Mouse (Mus musculus): ENCODE results near the gene Tlr9. TPM values are rescaled to one million over a fixed set of nuclear protein-coding genes. Genes with fewer than 3 reads are reported as not detected.

The Tlr9 gene
- polyA plus RNA-seq, 1 experiment from 2014 or later: 0.07 TPM

DNA sequence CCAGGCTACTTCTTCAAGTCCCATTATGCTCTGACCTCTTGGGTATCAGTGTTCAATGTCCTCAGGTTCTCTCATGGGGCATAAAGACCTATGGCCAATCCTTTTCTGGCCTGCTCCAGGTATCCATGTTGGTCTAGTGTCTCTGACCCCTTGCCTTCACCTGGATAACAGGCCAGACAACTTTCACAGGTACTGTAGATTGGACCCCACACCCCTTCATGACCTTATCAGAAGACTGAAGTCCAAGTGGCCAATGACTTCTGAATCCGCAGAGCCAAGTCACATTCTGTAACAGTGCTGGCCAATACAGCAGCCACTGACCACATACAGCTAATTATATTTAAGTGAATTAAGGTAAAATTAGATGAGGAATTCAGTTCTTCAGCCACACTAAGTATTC, 49.9 kb downstream of the Tlr9 start:
- Histone ChIP-seq H3K27me3 (no peaks in the 10 kb centered on the region), H3K27ac (no peak overlapping the region), H3K9me3 (replicated peaks) (no peaks in the 10 kb centered on the region), H3K36me3 (no peaks in the 10 kb centered on the region), H3K4me1 (replicated peaks) (peaks cover 16% of the 10 kb centered on the region), H3K4me2 (no peak overlapping the region), H3K9ac (no peak overlapping the region), H3K4me3 (replicated peaks) (no peak overlapping the region)
- DNase-seq (no peak), ATAC-seq (ENCODE audit: low read depth) (no peak)
- 82% methylated on average over 1 of the region's 1 CpGs for WGBS (ENCODE audit: insufficient replicate concordance)

DNA sequence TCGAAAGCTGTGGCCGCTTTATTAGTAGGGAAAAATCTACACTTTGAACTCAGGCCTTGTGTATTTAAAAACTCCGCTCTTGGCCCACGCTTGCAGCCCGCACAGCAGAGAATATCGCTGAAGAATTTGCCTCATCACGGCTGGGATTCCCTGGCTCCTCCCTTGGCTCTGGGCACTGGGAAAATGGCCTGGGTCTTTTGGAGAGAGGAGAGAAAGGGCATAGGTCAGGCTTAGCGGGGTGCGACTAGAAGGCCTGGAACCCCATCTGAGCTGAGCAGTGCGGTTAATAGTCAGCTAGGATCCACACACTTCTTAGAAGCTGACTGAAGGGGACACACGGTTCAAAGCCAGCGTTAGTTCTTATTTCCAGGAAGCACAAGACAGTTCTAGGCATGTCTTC, 50.9 kb downstream of the Tlr9 start:
- 74% methylated on average over 12 of the region's 12 CpGs for WGBS (ENCODE audit: insufficient replicate concordance)
- Histone ChIP-seq H3K27me3 (no peaks in the 10 kb centered on the region), H3K36me3 (no peaks in the 10 kb centered on the region), H3K9me3 (replicated peaks) (no peaks in the 10 kb centered on the region), H3K4me1 (replicated peaks) (peaks cover 12% of the 10 kb centered on the region), H3K4me2 (no peak overlapping the region), H3K27ac (no peak overlapping the region), H3K9ac (no peak overlapping the region), H3K4me3 (replicated peaks) (no peak overlapping the region)
- DNase-seq (no peak), ATAC-seq (ENCODE audit: low read depth) (no peak)

DNA sequence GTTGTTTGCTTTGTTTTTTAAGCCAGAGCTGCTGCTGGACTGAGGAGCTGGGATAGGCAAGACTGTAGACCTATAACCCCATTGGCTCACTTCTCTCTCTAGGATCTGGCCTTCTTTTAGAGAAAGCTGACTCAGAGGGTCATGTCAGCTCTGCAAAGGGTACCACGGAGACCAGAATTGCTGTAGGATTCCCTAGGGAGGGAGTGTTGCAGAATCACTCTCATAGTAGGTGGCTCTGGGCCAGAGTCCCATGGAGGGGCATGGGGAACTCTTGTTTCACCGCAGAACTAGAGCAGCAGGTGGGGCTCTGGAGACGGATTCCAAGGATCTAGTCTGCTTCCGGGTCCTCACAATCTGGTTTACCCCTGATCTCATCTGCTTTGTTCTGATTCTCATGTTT, 51.4 kb downstream of the Tlr9 start:
- H3K36me3 ChIP-seq: no peaks in the 10 kb centered on the region
- WGBS (ENCODE audit: insufficient replicate concordance): 56% methylated on average over 4 of the region's 4 CpGs
- H3K9ac ChIP-seq: no peak overlapping the region

DNA sequence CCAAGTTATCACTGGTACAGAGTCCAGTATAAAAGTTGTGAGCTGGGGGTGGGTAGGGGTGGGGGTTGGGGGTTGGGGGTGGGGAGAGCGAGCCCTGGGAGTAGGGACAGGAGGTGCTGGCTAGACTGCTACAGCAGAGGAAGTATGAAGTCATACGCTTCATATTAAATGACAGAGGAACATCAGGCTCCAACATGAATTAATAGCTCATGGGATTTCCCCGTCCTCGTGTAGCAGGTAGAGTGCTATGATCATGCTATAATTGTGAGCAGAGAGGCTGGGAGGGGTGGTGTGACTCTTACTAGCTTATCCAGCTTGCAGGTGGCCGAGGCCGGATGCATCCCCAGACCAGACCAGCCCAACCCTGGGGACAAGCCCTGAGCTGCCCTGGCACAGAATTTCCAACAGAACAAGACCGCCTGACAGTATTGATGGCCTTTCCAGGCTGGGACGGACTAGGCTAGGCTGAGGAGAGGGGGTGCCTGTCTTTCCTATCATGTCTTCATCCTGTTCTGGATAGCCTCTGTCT, 52.3 kb downstream of the Tlr9 start:
- no peaks in the 10 kb centered on the region for H3K27me3 ChIP-seq
- H3K36me3 ChIP-seq: no peaks in the 10 kb centered on the region
- H3K4me3 ChIP-seq (replicated peaks): no peak overlapping the region
- H3K4me1 ChIP-seq (replicated peaks): peaks cover 12% of the 10 kb centered on the region
- H3K9ac ChIP-seq: no peak overlapping the region
- H3K27ac ChIP-seq: no peak overlapping the region
- no peaks in the 10 kb centered on the region for H3K9me3 ChIP-seq (replicated peaks)
- WGBS (ENCODE audit: insufficient replicate concordance): 70% methylated on average over 8 of the region's 8 CpGs
- ATAC-seq (ENCODE audit: low read depth) (no peak), DNase-seq (no peak)
- H3K4me2 ChIP-seq: no peak overlapping the region

More for the DNA sequence above, 51.4 kb downstream of the Tlr9 start:
- H3K27ac ChIP-seq: no peak overlapping the region
- no peaks in the 10 kb centered on the region for H3K9me3 ChIP-seq (replicated peaks)
- H3K4me2 ChIP-seq: no peak overlapping the region
- no peak for DNase-seq
- H3K4me3 ChIP-seq (replicated peaks): no peak overlapping the region
- no peak for ATAC-seq (ENCODE audit: low read depth)
- H3K27me3 ChIP-seq: no peaks in the 10 kb centered on the region
- peaks cover 7% of the 10 kb centered on the region for H3K4me1 ChIP-seq (replicated peaks)

DNA sequence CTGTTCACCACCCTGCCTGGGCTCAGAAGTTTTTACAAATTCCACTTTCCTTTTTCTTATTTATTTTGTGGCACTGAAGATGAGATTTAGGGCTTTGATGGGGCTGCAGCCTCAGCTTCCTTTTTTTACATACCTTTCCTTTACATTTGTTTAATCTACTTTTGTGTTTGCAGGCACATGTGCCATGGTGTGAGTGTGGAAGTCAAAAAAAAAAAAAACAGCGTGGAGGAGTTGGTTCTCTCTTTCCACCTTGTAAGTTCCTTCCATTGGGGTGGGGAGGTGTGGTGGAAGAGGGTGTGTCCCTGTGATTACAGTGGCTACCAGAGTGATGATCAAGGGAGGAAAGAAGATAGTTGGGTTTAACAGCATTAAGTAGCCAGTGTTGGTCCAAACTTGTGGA, 53.4 kb downstream of the Tlr9 start:
- H3K4me1 ChIP-seq (replicated peaks): peaks cover 18% of the 10 kb centered on the region
- no peaks in the 10 kb centered on the region for H3K36me3 ChIP-seq
- ATAC-seq (ENCODE audit: low read depth) (no peak), DNase-seq (no peak)
- no peak overlapping the region for H3K4me3 ChIP-seq (replicated peaks)
- H3K9me3 ChIP-seq (replicated peaks): no peaks in the 10 kb centered on the region
- no peak overlapping the region for H3K27ac ChIP-seq
- H3K4me2 ChIP-seq: no peak overlapping the region
- H3K9ac ChIP-seq: no peak overlapping the region
- H3K27me3 ChIP-seq: no peaks in the 10 kb centered on the region
- 14% methylated on average over 1 of the region's 1 CpGs for WGBS (ENCODE audit: insufficient replicate concordance)

MicroRNAs encoded within 50 kb of the gene (microRNA counts, 519-probe panel; counts per million panel counts)
- microRNA mmu-let-7g: 7,112 counts per million, percentile 91 among the panel's probes with 10 or more counts

Small RNAs within 50 kb of the gene (microRNA-seq; reads per million reads assigned to microRNA genes)
- 55,152 reads per million, percentile 100 among the genes with 10 or more reads in this experiment for gene Mirlet7g

Other genes with a start within 250 kb of the Tlr9 start
- 0.07 TPM in 1 of 2 replicates, not detected in the other for gene Col6a4, start 125.8 kb upstream of the Tlr9 start, polyA plus RNA-seq (2015; fragmentation: Nextera tagmentation; extraction: Ambion mirVana)
- 14.8 and 15.5 TPM in 2 replicates for gene Glyctk, start 64.5 kb upstream of the Tlr9 start, polyA plus RNA-seq (2015; fragmentation: Nextera tagmentation; extraction: Ambion mirVana)
- gene Wdr82, start 51.7 kb upstream of the Tlr9 start, polyA plus RNA-seq (2015; fragmentation: Nextera tagmentation; extraction: Ambion mirVana): 7.8 and 7.9 TPM in 2 replicates
- gene Ppm1m, start 22.9 kb upstream of the Tlr9 start, polyA plus RNA-seq (2015; fragmentation: Nextera tagmentation; extraction: Ambion mirVana): 10.0 and 12.1 TPM in 2 replicates
- 25.6 and 26.3 TPM in 2 replicates for gene Twf2, start 19.5 kb upstream of the Tlr9 start, polyA plus RNA-seq (2015; fragmentation: Nextera tagmentation; extraction: Ambion mirVana)
- 37.7 and 43.7 TPM in 2 replicates for gene Alas1, start 26.1 kb downstream of the Tlr9 start, polyA plus RNA-seq (2015; fragmentation: Nextera tagmentation; extraction: Ambion mirVana)
- gene Poc1a, start 58.5 kb downstream of the Tlr9 start, polyA plus RNA-seq (2015; fragmentation: Nextera tagmentation; extraction: Ambion mirVana): 27.4 and 27.8 TPM in 2 replicates
- gene Dusp7, start 146.0 kb downstream of the Tlr9 start, polyA plus RNA-seq (2015; fragmentation: Nextera tagmentation; extraction: Ambion mirVana): 3.8 and 4.1 TPM in 2 replicates
- gene Rpl29, start 206.9 kb downstream of the Tlr9 start, polyA plus RNA-seq (2015; fragmentation: Nextera tagmentation; extraction: Ambion mirVana): 772 and 835 TPM in 2 replicates
- gene Acy1, start 215.7 kb downstream of the Tlr9 start, polyA plus RNA-seq (2015; fragmentation: Nextera tagmentation; extraction: Ambion mirVana): 31.2 and 32.2 TPM in 2 replicates
- gene Abhd14b, start 224.9 kb downstream of the Tlr9 start, polyA plus RNA-seq (2015; fragmentation: Nextera tagmentation; extraction: Ambion mirVana): 16.7 and 18.2 TPM in 2 replicates
- 24.4 and 26.3 TPM in 2 replicates for gene Abhd14a, start 225.1 kb downstream of the Tlr9 start, polyA plus RNA-seq (2015; fragmentation: Nextera tagmentation; extraction: Ambion mirVana)
- gene Pcbp4, start 230.7 kb downstream of the Tlr9 start, polyA plus RNA-seq (2015; fragmentation: Nextera tagmentation; extraction: Ambion mirVana): 12.7 and 13.2 TPM in 2 replicates
- gene Gpr62, start 243.3 kb downstream of the Tlr9 start, polyA plus RNA-seq (2015; fragmentation: Nextera tagmentation; extraction: Ambion mirVana): 0.09 TPM in 1 of 2 replicates, not detected in the other